Comparison of ENCODE assay signal across 10 mouse cellular contexts in the genomic region with DNA sequence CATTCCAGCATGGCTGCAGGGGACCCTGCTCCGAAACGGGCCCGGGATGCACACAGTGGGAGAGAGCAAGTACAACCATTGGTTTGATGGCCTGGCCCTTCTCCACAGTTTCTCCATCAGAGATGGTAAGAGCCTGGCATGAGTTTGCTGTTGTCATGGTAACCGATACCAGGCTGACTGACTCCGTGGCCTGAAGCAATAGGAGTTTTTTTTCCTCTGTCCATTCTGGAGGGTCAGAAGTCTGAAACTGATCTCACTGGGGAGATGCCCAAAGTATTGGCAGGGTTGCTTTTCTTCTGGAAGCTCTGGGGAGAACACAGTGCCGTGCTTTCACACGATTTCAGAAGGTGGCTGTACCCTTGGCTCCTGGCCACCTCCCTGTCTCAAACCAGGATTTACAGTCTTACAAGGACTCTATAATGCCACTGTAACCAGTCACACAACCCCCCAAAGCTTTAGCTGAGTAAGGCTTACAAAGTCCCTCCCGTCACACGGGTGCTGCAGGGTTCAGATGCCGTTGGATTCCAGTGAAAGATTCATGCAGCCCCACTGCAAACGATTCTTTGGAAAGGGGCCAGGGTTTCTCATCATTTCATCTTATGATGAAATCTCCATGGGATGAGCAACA. TPM values are rescaled to one million over a fixed set of nuclear protein-coding genes. Genes with fewer than 3 reads are reported as not detected.
DNase-seq lines count a peak whose midpoint lies in the region; ATAC-seq lines count a peak whose summit lies in the region.
"Had no signal": no experiment of that assay in that cellular context is flagged by ENCODE, and none has a peak within 500 bp of the region (broad histone marks: within the 10 kb centered on the region; RNA-seq: fewer than 3 reads in every experiment).

No protein-coding gene starts in this region.

- WGBS in forebrain, embryonic 10.5 days = 72% methylated on average over 11 of the region's 11 CpGs
- 64% methylated on average over 11 of the region's 11 CpGs for WGBS in forebrain, embryonic 12.5 days
- 34% methylated on average over 11 of the region's 11 CpGs for WGBS in intestine, embryonic 16.5 days

- H3K36me3 ChIP-seq in forebrain, embryonic 10.5 days (replicated peaks) = no peaks in the 10 kb centered on the region
- H3K36me3 ChIP-seq in forebrain, embryonic 12.5 days (replicated peaks) = no peaks in the 10 kb centered on the region
- H3K36me3 ChIP-seq in intestine, embryonic 16.5 days (ENCODE audit: control insufficient read depth, insufficient read depth, low read length) = no peaks in the 10 kb centered on the region
- H3K36me3 ChIP-seq: embryonic facial prominence, embryonic 12.5 days had no signal

- ATAC-seq in forebrain, embryonic 12.5 days (ENCODE audit: low FRiP score) = no peak
- peak; percentile 52 for ATAC-seq in intestine, embryonic 16.5 days
- ATAC-seq in megakaryocyte-erythroid progenitor cell, adult 5-6 weeks (replicated peaks; ENCODE audit: low FRiP score, low TSS enrichment, poor library complexity, severe bottlenecking) = no peak

- H3K4me1 ChIP-seq in forebrain, embryonic 10.5 days = peaks cover 19% of the 10 kb centered on the region
- H3K4me1 ChIP-seq in forebrain, embryonic 12.5 days = peaks cover 10% of the 10 kb centered on the region
- peaks cover 20% of the 10 kb centered on the region for H3K4me1 ChIP-seq in intestine, embryonic 16.5 days (ENCODE audit: control insufficient read depth, insufficient read depth, low read length)

- no peaks in the 10 kb centered on the region for H3K27me3 ChIP-seq in forebrain, embryonic 10.5 days (ENCODE audit: poor library complexity, severe bottlenecking)
- no peaks in the 10 kb centered on the region for H3K27me3 ChIP-seq in forebrain, embryonic 12.5 days
- H3K27me3 ChIP-seq in intestine, embryonic 16.5 days (replicated peaks; ENCODE audit: control insufficient read depth, insufficient read depth, low read length) = no peaks in the 10 kb centered on the region
- H3K27me3 ChIP-seq: embryonic facial prominence, embryonic 12.5 days had no signal

- no peak overlapping the region for H3K4me2 ChIP-seq in forebrain, embryonic 12.5 days
- H3K4me2 ChIP-seq in intestine, embryonic 16.5 days (ENCODE audit: low read depth, low read length) = peak overlapping the region; percentile 13; the same call in 1 of the 2 replicates
- H3K4me2 ChIP-seq: embryonic facial prominence, embryonic 12.5 days had no signal

- 0 out of 2 replicates have a peak overlapping the region, but pooled peaks have one; percentile 4 for H3K27ac ChIP-seq in forebrain, embryonic 10.5 days
- no peak overlapping the region for H3K27ac ChIP-seq in forebrain, embryonic 12.5 days
- peak overlapping the region; percentile 65; the same call in 1 of the 2 replicates for H3K27ac ChIP-seq in intestine, embryonic 16.5 days (ENCODE audit: low read length)
- H3K27ac ChIP-seq: embryonic facial prominence, embryonic 12.5 days had no signal

- H3K9ac ChIP-seq in forebrain, embryonic 12.5 days = no peak overlapping the region
- H3K9ac ChIP-seq in intestine, embryonic 16.5 days (ENCODE audit: low read depth, low read length) = peak overlapping the region; percentile 3; the same call in 1 of the 2 replicates
- H3K9ac ChIP-seq: embryonic facial prominence, embryonic 12.5 days had no signal

- H3K9me3 ChIP-seq in forebrain, embryonic 10.5 days = peaks cover 3% of the 10 kb centered on the region; the same call in 1 of the 2 replicates
- no peaks in the 10 kb centered on the region for H3K9me3 ChIP-seq in forebrain, embryonic 12.5 days
- H3K9me3 ChIP-seq in intestine, embryonic 16.5 days (ENCODE audit: control insufficient read depth, low read length) = 0 out of 2 replicates have a peak, but pooled peaks cover 3% of the 10 kb centered on the region
- H3K9me3 ChIP-seq: embryonic facial prominence, embryonic 12.5 days had no signal

- no peak for DNase-seq in forebrain, embryonic 10.5 days (ENCODE audit: extremely low spot score, low spot score)
- DNase-seq in retina, postnatal 1 day = peak; percentile 24
- DNase-seq in retina, embryonic 14.5 days (ENCODE audit: low spot score) = no peak
- peak; percentile 33 for DNase-seq in telencephalon, adult 2 months (ENCODE audit: low read depth, low spot score)
- no peak for DNase-seq in B cell, adult 2 months

- no peak overlapping the region for H3K4me3 ChIP-seq in forebrain, embryonic 10.5 days
- no peak overlapping the region for H3K4me3 ChIP-seq in forebrain, embryonic 12.5 days (replicated peaks)
- no peak overlapping the region for H3K4me3 ChIP-seq in intestine, embryonic 16.5 days (ENCODE audit: low read length)
- H3K4me3 ChIP-seq: embryonic facial prominence, embryonic 12.5 days had no signal

RNA-seq across cellular contexts. Expression of gene Bco1, which starts 2.0 kb away (rescaled TPM):
- 0.22 and 0.30 TPM in 2 replicates for polyA plus RNA-seq in forebrain, embryonic 10.5 days (2016; fragmentation: Nextera tagmentation; extraction: Ambion mirVana)
- polyA plus RNA-seq in forebrain, embryonic 12.5 days (2016; fragmentation: Nextera tagmentation; extraction: Ambion mirVana) = 0.17 and 0.24 TPM in 2 replicates
- 1.2 TPM in 2 replicates for polyA plus RNA-seq in intestine, embryonic 16.5 days (2015; fragmentation: Nextera tagmentation; extraction: Ambion mirVana)
- 1.8 TPM in 1 of 2 replicates, not detected in the other for total RNA-seq in megakaryocyte-erythroid progenitor cell, adult 5-6 weeks (2014; fragmentation: Nextera tagmentation)
- total RNA-seq in megakaryocyte-erythroid progenitor cell, adult 5-6 weeks (2017) = 0.08 and 0.09 TPM in 2 replicates
- total RNA-seq: left cerebral cortex, postnatal 25 days had no signal

RNA-seq across cellular contexts. Expression of gene Pkd1l2, which starts 15.4 kb away (rescaled TPM):
- not detected in 2 replicates for polyA plus RNA-seq in forebrain, embryonic 10.5 days (2016; fragmentation: Nextera tagmentation; extraction: Ambion mirVana)
- polyA plus RNA-seq in forebrain, embryonic 12.5 days (2016; fragmentation: Nextera tagmentation; extraction: Ambion mirVana) = not detected in 2 replicates
- 0.18 and 0.28 TPM in 2 replicates for polyA plus RNA-seq in intestine, embryonic 16.5 days (2015; fragmentation: Nextera tagmentation; extraction: Ambion mirVana)
- 0.42 TPM in 1 of 2 replicates, not detected in the other for total RNA-seq in megakaryocyte-erythroid progenitor cell, adult 5-6 weeks (2014; fragmentation: Nextera tagmentation)
- total RNA-seq in megakaryocyte-erythroid progenitor cell, adult 5-6 weeks (2017) = not detected in 2 replicates
- polyA plus RNA-seq: embryonic facial prominence, embryonic 12.5 days had no signal

Comparison
In these comparisons a context has a peak if more than half of its experiments do, and no peak if none do; other contexts are left out.
1. DNase-seq: peak in retina, postnatal 1 day (single experiment) and telencephalon, adult 2 months (single experiment); none in forebrain, embryonic 10.5 days (single experiment), retina, embryonic 14.5 days (single experiment) and B cell, adult 2 months (0 of 2).